Mouse (Mus musculus) hindbrain, embryonic 11.5 days (tissue): Measurements from ENCODE around the gene Fbrs. TPM values are rescaled to one million over a fixed set of nuclear protein-coding genes. Genes with fewer than 3 reads are reported as not detected.
"Not testable (repeated sequence)": the region's sequence is repeated elsewhere in the genome, so short reads cannot be mapped to it uniquely, and the experiment has no call there.

Source experiments
- ATAC-seq: fragments of 200-750 bp; cut with Nextera tagmentation; 2 replicates; pipeline ENCODE4 v1.8.0; 2017; ENCODE audit warnings: mild to moderate bottlenecking, moderate TSS enrichment, moderate library complexity; ENCODE audit not compliant: low FRiP score
- DNase-seq: peaks from one replicate; pipeline ENCODE4 v3.0.0-alpha.2; 2015; ENCODE audit warnings: low spot score
- H3K27ac ChIP-seq: fragments of 300-500 bp; sonication (generic); 2 replicates; pipeline ENCODE4 v1.5.1; 2014; ENCODE audit warnings: mild to moderate bottlenecking, low read depth, low read length
- H3K27me3 ChIP-seq: fragments of 300-500 bp; sonication (generic); 2 replicates; pipeline ENCODE4 v1.6.1; 2014; ENCODE audit warnings: mild to moderate bottlenecking, low read length, moderate library complexity, mixed read lengths; ENCODE audit not compliant: control insufficient read depth, insufficient read depth
- H3K36me3 ChIP-seq: fragments of 300-500 bp; sonication (generic); 2 replicates; pipeline ENCODE4 v1.6.1; 2014; ENCODE audit warnings: mild to moderate bottlenecking, low read length, moderate library complexity, mixed read lengths; ENCODE audit not compliant: control insufficient read depth, insufficient read depth
- H3K4me1 ChIP-seq: fragments of 300-500 bp; sonication (generic); replicated peaks from 2 replicates; pipeline ENCODE4 v1.6.1; 2014; ENCODE audit warnings: low read length, mixed read lengths; ENCODE audit not compliant: control insufficient read depth, insufficient read depth
- H3K4me2 ChIP-seq: fragments of 300-500 bp; sonication (generic); replicated peaks from 2 replicates; pipeline ENCODE4 v1.6.1; 2014; ENCODE audit warnings: mild to moderate bottlenecking, low read depth, low read length
- H3K4me3 ChIP-seq: fragments of 300-500 bp; sonication (generic); 2 replicates; pipeline ENCODE4 v1.5.1; 2014; ENCODE audit warnings: low read depth, low read length
- H3K9ac ChIP-seq: fragments of 300-500 bp; sonication (generic); 2 replicates; pipeline ENCODE4 v1.6.1; 2014; ENCODE audit warnings: low read depth, low read length
- H3K9me3 ChIP-seq: fragments of 300-500 bp; sonication (generic); 2 replicates; pipeline ENCODE4 v1.6.1; 2016; ENCODE audit warnings: low read length; ENCODE audit not compliant: control insufficient read depth
- WGBS: fragments of 180-500 bp; shearing (Covaris S2); extraction: QIAGEN DNeasy Blood & Tissue Kit; methylation state at CpG from one replicate; pipeline ENCODE4 v1.1.7; 2014; 5-methylcytosine and 5-hydroxymethylcytosine counted together
- polyA plus RNA-seq: library from polyadenylated mRNA; unstranded; fragments of >200 nt; fragmentation: Nextera tagmentation; extraction: Ambion mirVana; gene quantifications from 2 replicates; pipeline ENCODE4 v1.2.1, GENCODE M21; 2014

Fbrs gene
- polyA plus RNA-seq, 1 experiment from 2014 or later = 15.1 TPM

DNA sequence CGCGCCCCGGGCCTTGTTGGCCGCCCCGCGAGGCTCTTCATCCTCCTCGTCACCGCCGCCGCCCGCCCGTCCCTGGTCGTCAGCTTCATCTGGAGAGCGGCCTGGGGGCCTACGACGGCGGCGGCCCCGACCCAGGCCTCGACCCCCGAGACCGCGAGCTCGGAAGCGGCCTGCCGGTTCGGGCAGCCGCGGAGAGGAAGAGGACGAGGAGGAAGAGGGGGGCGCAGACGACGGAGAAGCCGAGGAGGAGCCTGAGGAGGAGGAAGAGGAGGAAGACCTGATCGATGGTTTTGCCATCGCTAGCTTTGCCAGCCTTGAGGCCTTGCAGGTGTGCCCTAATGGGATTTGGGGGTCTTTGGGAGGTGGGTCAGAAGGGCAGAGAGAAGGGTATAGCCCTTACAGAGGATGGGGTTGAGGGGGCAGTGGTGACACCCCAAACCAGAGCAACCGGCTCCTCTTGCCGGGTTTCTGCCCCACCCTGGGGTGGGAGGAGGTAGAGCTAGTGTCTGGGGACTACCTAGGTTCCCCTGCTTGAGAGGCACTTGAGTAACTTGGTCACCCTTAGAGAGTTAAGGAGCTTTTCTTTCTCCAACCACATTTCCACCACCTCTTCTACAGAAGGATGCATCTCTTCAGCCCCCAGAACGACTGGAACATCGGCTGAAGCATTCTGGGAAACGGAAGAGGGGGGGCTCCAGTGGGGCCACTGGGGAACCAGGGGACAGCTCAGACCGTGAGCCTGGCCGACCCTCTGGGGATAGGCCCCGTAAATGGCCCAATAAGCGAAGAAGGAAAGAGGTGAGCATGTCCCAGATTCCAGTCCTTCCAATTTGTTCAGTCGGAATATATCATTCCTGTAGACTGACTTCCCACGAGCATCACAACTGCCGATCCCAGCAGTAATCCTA, 573 bp downstream of the Fbrs start:
- Histone ChIP-seq H3K4me2 (peak overlapping the region; percentile 87), H3K9ac (peak overlapping the region; percentile 84), H3K4me1 (peaks cover 8% of the 10 kb centered on the region; the same call in 1 of the 2 replicates), H3K27ac (peak overlapping the region; percentile 95), H3K36me3 (peaks cover 14% of the 10 kb centered on the region), H3K4me3 (peak overlapping the region; percentile 90), H3K27me3 (no peaks in the 10 kb centered on the region), H3K9me3 (no peaks in the 10 kb centered on the region)
- DNase-seq (peak; percentile 11), ATAC-seq (no peak)
- 5% methylated on average over 47 of the region's 48 CpGs for WGBS

DNA sequence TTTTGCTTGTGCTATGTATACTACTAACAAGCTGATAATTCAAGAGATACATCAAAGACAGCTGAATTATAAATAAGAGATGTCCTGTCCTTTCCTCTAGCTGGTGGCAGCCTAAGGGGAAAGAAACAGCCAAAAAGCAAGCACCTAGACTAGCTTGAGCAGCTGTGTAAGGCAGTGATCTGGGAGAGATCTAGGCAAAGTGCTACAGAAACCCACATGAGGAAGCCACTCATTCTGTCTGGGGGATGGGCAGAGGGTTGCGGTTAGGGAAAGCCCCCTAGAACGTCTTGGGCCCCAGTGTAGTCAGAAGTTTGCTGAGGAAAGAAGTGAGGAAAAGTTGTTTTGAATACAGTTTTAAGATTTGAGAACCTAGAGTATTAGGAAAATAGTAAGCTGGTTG, 1.3 kb downstream of the Fbrs start:
- no peaks in the 10 kb centered on the region for H3K9me3 ChIP-seq
- WGBS = 74% methylated on average over 2 of the region's 2 CpGs
- no peaks in the 10 kb centered on the region for H3K27me3 ChIP-seq
- peaks cover 8% of the 10 kb centered on the region; the same call in 1 of the 2 replicates for H3K4me1 ChIP-seq
- H3K9ac ChIP-seq = peak overlapping the region; percentile 84; the same call in 1 of the 2 replicates
- H3K4me2 ChIP-seq = peak overlapping the region; percentile 87
- peaks cover 10% of the 10 kb centered on the region for H3K36me3 ChIP-seq
- H3K4me3 ChIP-seq = peak overlapping the region; percentile 90
- DNase-seq (no peak), ATAC-seq (no peak)
- H3K27ac ChIP-seq = no peak overlapping the region

DNA sequence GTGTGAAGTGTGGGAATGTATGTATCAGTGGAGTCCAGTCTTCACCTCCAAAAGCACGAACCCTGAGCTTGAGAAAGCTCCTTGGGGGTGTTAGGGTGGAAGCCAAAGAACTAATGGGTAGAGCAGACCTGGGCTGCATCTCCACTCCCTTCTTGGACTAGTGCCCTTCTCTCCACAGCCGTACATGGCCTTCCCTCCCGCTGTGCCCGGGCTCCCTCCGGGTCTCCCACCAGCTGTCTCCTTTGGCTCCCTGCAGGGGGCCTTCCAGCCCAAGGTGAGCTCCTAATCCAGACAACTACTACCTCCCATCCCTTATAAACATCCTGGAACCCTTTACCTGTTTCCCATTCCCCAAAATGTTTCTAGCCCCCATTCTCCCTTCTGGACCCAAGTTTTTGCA, 6.4 kb downstream of the Fbrs start:
- Histone ChIP-seq H3K4me3 (no peak overlapping the region), H3K27me3 (no peaks in the 10 kb centered on the region), H3K9ac (no peak overlapping the region), H3K9me3 (no peaks in the 10 kb centered on the region), H3K4me2 (no peak overlapping the region), H3K36me3 (peaks cover 17% of the 10 kb centered on the region), H3K27ac (no peak overlapping the region), H3K4me1 (peaks cover 2% of the 10 kb centered on the region; the same call in 1 of the 2 replicates)
- no peak for ATAC-seq
- 88% methylated on average over 5 of the region's 5 CpGs for WGBS
- DNase-seq = no peak

DNA sequence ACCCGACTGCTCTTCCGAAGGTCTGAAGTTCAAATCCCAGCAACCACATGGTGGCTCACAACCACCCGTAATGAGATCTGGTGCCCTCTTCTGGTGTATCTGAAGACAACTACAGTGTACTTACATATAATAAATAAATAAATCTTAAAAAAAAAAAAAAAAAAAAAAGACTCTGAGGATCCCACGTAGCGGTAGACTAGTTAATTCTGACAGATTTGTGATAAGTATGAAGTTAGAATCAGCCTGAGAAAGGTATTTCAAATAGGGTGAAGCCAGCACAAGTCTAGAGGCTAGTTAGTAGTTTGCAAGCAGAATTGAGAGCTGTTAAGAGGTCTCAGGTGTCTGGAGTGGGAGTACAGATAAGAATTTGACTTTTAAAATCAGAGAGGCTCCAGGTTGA, 9.4 kb downstream of the Fbrs start:
- not testable (repeated sequence) for H3K9ac ChIP-seq, H3K27me3 ChIP-seq, ATAC-seq, DNase-seq, H3K27ac ChIP-seq, H3K4me1 ChIP-seq, H3K9me3 ChIP-seq, H3K4me3 ChIP-seq, H3K4me2 ChIP-seq
- 92% methylated on average over 4 of the region's 5 CpGs for WGBS
- H3K36me3 ChIP-seq = peaks cover 18% of the 10 kb centered on the region

DNA sequence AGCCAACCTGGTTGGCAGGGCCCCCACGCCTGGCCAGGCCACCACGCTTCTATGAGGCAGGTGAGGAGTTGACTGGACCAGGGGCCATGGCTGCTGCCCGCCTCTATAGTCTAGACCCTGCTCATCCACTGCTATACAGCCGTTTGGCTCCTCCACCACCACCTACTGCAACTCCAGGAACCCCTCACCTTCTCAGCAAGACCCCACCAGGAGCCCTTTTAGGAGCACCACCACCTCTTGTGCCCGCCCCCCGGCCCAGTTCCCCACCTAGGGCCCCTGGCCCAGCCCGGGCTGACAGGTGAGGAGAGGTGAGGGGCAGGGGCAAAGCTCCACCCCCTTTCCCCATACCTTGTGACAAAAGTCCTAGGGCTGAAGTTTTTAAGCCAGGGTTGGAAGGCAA, 11.0 kb downstream of the Fbrs start:
- Histone ChIP-seq H3K4me3 (no peak overlapping the region), H3K27me3 (no peaks in the 10 kb centered on the region), H3K27ac (no peak overlapping the region), H3K4me2 (no peak overlapping the region), H3K4me1 (no peaks in the 10 kb centered on the region), H3K9ac (no peak overlapping the region), H3K9me3 (no peaks in the 10 kb centered on the region), H3K36me3 (peaks cover 14% of the 10 kb centered on the region)
- DNase-seq (no peak), ATAC-seq (no peak)
- WGBS = 97% methylated on average over 7 of the region's 7 CpGs

DNA sequence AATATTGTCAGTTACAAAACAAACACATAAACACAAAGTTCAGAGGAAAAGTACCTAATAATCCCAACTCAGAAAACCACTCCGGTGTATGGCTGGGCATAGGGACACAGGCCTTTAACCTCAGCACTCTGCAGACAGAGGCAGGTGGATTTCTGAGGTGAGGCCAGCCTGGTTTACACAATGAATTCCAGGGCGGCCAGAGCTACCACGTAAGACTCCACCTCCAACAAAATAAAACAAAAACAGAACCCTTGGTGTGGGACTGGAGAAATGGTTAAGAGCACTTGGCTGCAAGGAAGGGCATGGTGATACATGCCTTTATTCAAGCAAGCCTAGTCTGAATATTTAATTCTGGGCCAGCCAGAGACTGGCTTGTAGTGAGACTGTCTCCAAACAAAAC, 12.8 kb downstream of the Fbrs start:
- Histone ChIP-seq H3K9ac (no peak overlapping the region), H3K36me3 (peaks cover 12% of the 10 kb centered on the region), H3K9me3 (no peaks in the 10 kb centered on the region), H3K27ac (no peak overlapping the region), H3K27me3 (no peaks in the 10 kb centered on the region), H3K4me2 (no peak overlapping the region), H3K4me3 (no peak overlapping the region), H3K4me1 (no peaks in the 10 kb centered on the region)
- 84% methylated on average over 3 of the region's 3 CpGs for WGBS
- ATAC-seq (no peak), DNase-seq (no peak)

DNA sequence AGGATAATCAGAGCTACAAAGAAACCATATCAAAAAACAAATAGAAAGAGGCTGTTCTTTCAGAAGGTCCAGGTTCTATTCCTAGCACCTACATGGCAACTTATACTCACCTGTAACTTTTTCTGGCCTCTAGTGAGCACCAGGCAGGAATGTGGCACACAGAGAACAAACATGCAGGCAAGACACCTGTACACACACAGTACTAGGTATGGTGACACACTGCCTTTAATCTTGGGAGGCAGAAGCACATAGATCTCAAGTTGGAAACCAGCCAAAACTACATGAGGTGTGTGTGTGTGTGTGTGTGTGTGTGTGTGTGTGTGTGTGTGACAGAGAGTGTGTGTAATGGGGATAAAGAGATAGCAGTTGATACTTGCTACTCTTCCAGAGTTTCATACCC, 15.6 kb downstream of the Fbrs start:
- Histone ChIP-seq H3K27ac (no peak overlapping the region), H3K4me3 (no peak overlapping the region), H3K9ac (no peak overlapping the region), H3K9me3 (no peaks in the 10 kb centered on the region), H3K36me3 (peaks cover 8% of the 10 kb centered on the region), H3K4me2 (no peak overlapping the region), H3K27me3 (no peaks in the 10 kb centered on the region), H3K4me1 (no peaks in the 10 kb centered on the region)
- ATAC-seq = no peak
- no peak for DNase-seq

DNA sequence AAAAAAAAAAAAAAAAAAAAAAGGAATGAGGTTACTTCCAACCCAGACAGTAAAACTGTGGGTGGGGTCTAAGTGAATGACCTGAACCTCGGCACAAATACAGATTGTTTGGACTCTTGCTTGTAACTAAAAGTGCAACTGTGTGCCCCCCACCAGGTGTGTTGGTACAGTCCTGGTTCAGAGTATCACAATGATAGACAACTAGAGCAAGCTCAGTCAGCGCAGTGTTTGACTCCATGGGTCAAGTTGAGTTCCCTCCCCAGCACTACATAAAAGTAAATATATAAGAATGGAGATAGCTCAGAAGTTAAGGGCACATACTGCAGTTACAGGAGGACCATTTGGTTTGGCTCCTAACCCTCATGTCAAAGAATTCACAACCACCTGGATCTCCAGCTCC, 18.4 kb downstream of the Fbrs start:
- H3K4me3 ChIP-seq = no peak overlapping the region
- H3K27ac ChIP-seq = no peak overlapping the region
- DNase-seq (no peak), ATAC-seq (no peak)
- WGBS = 84% methylated on average over 2 of the region's 2 CpGs
- H3K4me1 ChIP-seq = no peaks in the 10 kb centered on the region
- H3K36me3 ChIP-seq = no peaks in the 10 kb centered on the region
- H3K9me3 ChIP-seq = no peaks in the 10 kb centered on the region
- no peak overlapping the region for H3K9ac ChIP-seq
- no peaks in the 10 kb centered on the region for H3K27me3 ChIP-seq
- no peak overlapping the region for H3K4me2 ChIP-seq

DNA sequence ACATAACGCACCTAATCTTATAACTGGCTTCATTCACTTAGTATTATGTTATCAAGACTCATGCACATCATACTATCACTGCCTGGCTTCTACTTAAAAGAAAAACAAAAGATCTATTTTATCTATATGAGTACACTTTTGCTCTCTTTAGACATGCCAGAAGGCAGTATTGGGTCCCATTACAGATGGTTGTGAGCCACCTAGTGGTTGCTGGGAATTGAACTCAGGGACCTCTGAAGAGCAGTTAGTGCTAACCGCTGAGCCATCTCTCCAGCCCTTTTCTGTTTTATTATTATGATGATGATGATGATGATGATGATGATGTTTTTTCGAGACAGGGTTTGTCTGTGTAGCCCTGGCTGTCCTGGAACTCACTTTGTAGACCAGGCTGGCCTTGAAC, 19.4 kb downstream of the Fbrs start:
- Histone ChIP-seq H3K27me3 (no peaks in the 10 kb centered on the region), H3K9ac (no peak overlapping the region), H3K27ac (no peak overlapping the region), H3K36me3 (no peaks in the 10 kb centered on the region), H3K9me3 (no peaks in the 10 kb centered on the region), H3K4me1 (no peaks in the 10 kb centered on the region), H3K4me2 (no peak overlapping the region), H3K4me3 (no peak overlapping the region)
- DNase-seq (peak; percentile 43), ATAC-seq (no peak)
- WGBS = 43% methylated on average over 3 of the region's 3 CpGs
